Mouse (Mus musculus) lung, adult 2 months (tissue): ENCODE measurements around the gene Apol6.

Experiments used
- CTCF ChIP-seq: fragments of 200-500 bp; IDR thresholded peaks from 2 replicates; pipeline ENCODE4 v1.5.1; 2011; ENCODE audit warnings: mild to moderate bottlenecking, low read length, control low read depth; ENCODE audit not compliant: insufficient read depth
- POLR2A ChIP-seq: fragments of 200-500 bp; IDR thresholded peaks from 2 replicates; pipeline ENCODE4 v1.6.1; 2011; ENCODE audit warnings: low read depth, mild to moderate bottlenecking, control low read depth, low read length, borderline replicate concordance; ENCODE audit errors: extremely low read depth

- TF ChIP-seq POLR2A (no peak), CTCF (no peak)
These were observed 13.3 kb upstream of the Apol6 start for GRCm38 (mm10) chr15:77031271-77031670.
